Mouse (Mus musculus): ENCODE measurements around the gene Gm13305. TPM values are rescaled to one million over a fixed set of nuclear protein-coding genes. Genes with fewer than 3 reads are reported as not detected.
"Not testable (repeated sequence)": the region's sequence is repeated elsewhere in the genome, so short reads cannot be mapped to it uniquely, and the experiment has no call there.

Gene Gm13305
- not detected in 2 replicates for polyA plus RNA-seq (2015; fragmentation: Nextera tagmentation; extraction: Ambion mirVana)

DNA sequence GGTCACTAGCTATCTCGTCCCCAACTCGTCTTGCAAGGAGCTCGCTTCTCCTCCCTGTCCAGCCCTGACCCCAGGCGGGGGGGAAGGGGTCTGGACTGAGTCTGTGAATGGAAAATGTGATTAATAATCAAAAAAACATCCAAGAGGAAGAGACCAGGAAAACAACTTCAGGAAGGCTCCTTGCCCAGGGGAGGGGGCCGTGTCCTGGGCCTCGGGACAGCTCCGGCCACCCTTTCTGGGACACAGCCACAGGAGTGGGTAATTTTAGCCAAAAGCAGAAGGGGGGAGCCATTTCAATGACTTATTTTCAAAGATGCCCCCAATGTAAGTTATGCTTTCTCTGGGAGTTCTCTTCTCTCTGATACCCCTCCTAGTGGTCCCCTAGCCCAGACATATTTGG is at the start of gene Gm13305:
Gm13305 (minus strand) TSS at position 101 of the 400 bp plus-strand sequence.
- not testable (repeated sequence) for H3K9me3 ChIP-seq; H3K4me2 ChIP-seq; H3K9ac ChIP-seq; H3K4me3 ChIP-seq; H3K27ac ChIP-seq; H3K36me3 ChIP-seq (replicated peaks); H3K4me1 ChIP-seq; H3K27me3 ChIP-seq (replicated peaks); ATAC-seq (replicated peaks)
- WGBS: no CpG with 5 or more reads among the region's 7 CpGs

DNA sequence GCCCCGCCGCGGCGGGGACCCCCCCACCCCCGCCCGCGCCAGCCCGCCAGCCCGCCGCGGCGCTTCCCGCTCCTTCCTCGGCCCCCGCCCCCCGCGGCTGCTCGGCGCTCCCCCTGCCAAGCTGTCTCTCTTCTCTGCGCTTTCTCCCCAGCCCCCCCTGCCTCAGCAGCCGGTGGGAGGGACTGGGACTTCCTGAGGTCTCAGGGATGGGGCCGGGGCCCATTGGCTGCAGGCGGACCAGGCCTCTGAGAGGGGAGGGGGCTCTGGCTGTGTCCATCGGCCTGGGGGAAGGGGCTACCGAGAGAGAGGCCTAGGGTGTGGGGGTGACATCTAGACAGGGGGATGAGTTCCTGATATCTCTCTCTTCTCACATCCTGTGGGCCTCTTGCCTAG is 16.6 kb upstream of the Gm13305 start:
- not testable (repeated sequence) for H3K36me3 ChIP-seq (replicated peaks); H3K4me2 ChIP-seq; H3K4me3 ChIP-seq; H3K4me1 ChIP-seq; H3K27me3 ChIP-seq (replicated peaks); H3K27ac ChIP-seq; H3K9me3 ChIP-seq; H3K9ac ChIP-seq
- ATAC-seq (replicated peaks): peak; percentile 50; the same call in 1 of the 2 replicates
- whole genome bisulfite sequencing: no CpG with 5 or more reads among the region's 25 CpGs

DNA sequence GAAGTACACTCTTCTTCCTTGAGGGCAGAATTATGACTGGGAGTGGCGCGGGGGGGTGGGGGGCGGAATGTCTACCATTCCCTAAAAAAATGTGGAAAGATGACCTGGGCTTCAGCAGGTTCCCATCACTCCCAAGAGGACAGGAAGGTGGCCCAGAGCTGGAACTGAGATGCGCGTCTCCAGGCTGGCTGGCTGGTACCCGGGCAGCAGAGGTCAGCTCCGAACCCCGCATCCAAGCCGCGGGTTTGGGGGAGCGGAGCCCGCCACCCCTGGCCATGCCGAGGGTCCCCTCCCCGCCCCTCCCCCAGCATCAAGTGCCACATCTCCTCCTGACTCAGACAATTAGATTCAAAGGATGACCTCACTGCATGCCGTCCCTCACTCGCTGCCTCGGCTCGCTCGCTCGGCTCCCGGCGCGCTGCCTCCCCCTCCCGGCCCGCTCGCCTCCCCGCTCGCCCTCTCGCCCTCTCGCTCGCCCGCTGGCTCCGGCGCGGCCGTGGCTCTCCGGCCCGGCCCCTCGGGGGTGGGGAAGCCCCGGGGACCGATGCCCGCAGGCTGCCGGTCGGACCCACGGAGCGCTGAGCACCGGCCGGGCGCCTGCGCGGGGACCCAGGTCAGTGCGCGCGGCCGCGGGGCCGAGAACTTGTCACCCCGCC is 16.0 kb upstream of the Gm13305 start:
- not testable (repeated sequence) for H3K4me3 ChIP-seq; H3K4me1 ChIP-seq; H3K9me3 ChIP-seq; H3K4me2 ChIP-seq; H3K27ac ChIP-seq; H3K27me3 ChIP-seq (replicated peaks); H3K36me3 ChIP-seq (replicated peaks); H3K9ac ChIP-seq
- no CpG with 5 or more reads among the region's 58 CpGs for WGBS
- ATAC-seq (replicated peaks): peak; percentile 75; the same call in 1 of the 2 replicates

DNA sequence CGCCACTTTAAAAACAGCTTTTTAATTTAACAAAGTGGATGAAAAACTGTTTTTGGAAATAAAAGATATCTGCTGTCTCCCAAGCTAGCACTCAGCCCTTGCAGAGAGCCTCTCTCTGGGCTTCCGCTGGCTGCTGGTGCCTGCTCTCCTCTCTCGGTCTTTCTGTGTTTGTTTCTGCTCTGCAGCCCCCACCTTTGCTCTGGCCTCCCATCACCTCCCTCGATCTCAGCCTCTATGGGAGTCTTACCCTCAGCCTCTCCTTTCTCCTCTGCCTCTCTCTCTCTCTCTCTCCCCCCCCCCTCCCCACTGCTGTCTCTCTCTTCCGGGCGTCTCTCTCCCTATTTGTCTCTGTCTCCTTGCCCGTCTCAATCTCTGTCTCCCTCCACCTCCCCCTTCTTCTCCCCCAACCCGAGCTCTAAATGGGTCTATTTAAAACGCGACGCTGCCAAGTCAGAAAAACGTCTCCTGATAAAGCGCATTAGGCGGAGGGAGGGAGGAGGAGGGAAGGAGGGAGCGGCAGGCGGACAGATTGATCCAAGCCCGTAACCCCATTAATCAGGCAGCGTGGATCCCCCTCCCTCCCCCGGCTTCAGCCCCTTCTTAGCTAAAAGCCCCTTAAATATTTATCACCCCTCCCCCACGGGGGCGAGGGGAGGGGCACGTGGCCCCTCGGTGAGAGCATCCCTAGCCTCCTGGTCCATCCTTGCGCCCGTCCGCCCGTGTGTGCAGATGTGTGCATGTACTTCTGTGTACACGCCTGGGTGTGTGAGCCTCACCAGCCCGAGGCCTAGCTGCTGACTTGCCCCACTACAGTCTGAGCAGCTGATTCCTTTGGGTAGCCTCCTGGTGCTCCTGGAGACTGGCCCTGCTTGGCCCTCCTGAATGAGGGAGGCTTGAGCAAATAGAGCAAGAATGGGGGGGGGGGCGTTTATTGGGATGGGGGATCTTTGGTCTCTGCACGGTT is 15.1 kb upstream of the Gm13305 start:
- not testable (repeated sequence) for ATAC-seq (replicated peaks); H3K27ac ChIP-seq; H3K4me2 ChIP-seq; H3K4me3 ChIP-seq; H3K9me3 ChIP-seq; H3K4me1 ChIP-seq; H3K9ac ChIP-seq; H3K36me3 ChIP-seq (replicated peaks); H3K27me3 ChIP-seq (replicated peaks)
- no CpG with 5 or more reads among the region's 31 CpGs for WGBS

DNA sequence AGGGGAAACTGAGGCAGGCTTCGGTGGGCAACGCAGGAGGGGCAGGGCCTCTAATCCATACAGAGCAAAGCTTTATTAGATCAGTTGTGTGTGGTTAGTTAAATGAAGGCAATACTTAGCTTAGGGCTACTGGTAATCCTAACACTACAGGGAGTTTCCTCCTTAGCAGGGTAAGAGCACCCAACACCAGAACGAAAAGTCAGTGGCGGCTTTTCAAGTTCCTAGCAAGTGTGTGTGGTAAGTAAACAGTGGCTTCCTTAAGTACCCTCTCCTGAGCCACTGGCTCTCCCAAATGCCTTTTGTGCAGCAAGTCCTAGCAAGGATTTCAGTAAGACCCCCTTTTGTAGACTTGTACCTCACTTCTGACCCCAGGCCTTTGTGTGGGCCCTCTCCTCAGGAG is 9.8 kb upstream of the Gm13305 start:
- not testable (repeated sequence) for H3K9ac ChIP-seq; H3K4me1 ChIP-seq; H3K9me3 ChIP-seq; ATAC-seq (replicated peaks); H3K4me3 ChIP-seq; H3K4me2 ChIP-seq; H3K27me3 ChIP-seq (replicated peaks); H3K36me3 ChIP-seq (replicated peaks); H3K27ac ChIP-seq
- no CpG with 5 or more reads among the region's 4 CpGs for whole genome bisulfite sequencing

DNA sequence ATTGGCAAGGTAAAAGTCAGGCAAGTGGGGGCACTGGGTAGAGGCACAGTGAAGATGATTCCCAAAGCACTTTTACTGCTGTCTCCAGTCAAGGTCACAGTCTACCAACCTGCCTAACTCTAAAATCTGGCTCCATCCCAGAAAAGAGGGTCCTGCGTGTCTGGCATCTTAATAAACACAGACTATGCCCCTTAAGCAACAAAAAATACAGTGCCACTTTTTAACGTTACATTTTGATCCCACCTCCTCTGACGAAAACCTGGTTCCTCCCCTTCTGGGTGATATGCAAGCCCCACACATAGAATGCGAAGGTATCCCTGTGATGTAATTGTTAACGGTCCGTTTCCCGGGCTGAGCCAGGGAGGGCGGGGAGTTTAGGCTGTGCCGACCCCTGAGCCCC is 15.3 kb downstream of the Gm13305 start, which contains the start of gene Gm13306:
Gm13306 (plus strand) TSS at position 301 of the 400 bp plus-strand sequence.
- not testable (repeated sequence) for ATAC-seq (replicated peaks); H3K9ac ChIP-seq
- no CpG with 5 or more reads among the region's 9 CpGs for WGBS

DNA sequence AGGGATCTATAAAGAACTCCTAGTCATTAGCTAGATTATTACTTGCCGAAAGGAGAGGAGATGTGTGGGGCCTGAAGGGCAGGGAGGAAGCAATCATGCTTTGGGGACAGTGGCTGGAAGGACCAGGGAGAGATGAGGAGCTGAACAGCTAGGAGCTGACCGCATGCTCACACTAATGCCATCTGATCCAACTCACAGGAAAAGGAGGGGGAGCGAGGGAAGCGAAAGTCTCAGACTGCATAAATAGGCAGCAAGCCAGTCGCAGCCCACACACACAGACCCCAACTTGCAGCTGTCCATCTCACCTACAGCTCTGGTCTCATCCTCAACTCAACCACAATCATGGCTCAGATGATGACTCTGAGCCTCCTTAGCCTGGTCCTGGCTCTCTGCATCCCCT is 53.9 kb downstream of the Gm13305 start, which contains the start of gene Gm13304:
Gm13304 (plus strand) TSS at position 301 of the 400 bp plus-strand sequence.
- not testable (repeated sequence) for H3K27me3 ChIP-seq (replicated peaks); H3K4me1 ChIP-seq; H3K9me3 ChIP-seq; H3K27ac ChIP-seq; H3K4me3 ChIP-seq; H3K36me3 ChIP-seq (replicated peaks); ATAC-seq (replicated peaks); H3K4me2 ChIP-seq; H3K9ac ChIP-seq
- no CpG with 5 or more reads among the region's 5 CpGs for WGBS

More for the DNA sequence above, 15.3 kb downstream of the Gm13305 start, which contains the start of gene Gm13306:
- H3K4me1 ChIP-seq; H3K27ac ChIP-seq; H3K9me3 ChIP-seq; H3K27me3 ChIP-seq (replicated peaks); H3K36me3 ChIP-seq (replicated peaks); H3K4me2 ChIP-seq; H3K4me3 ChIP-seq: not testable (repeated sequence)

Other genes with a start within 250 kb of the Gm13305 start
- 12.8 and 13.7 TPM in 2 replicates for gene Gm20878, start 227.0 kb downstream of the Gm13305 start, polyA plus RNA-seq (2015; fragmentation: Nextera tagmentation; extraction: Ambion mirVana)
- gene Fam205a4, start 202.5 kb downstream of the Gm13305 start, polyA plus RNA-seq (2015; fragmentation: Nextera tagmentation; extraction: Ambion mirVana): 1.7 and 1.8 TPM in 2 replicates
- gene Gm21093, start 133.9 kb downstream of the Gm13305 start, polyA plus RNA-seq (2015; fragmentation: Nextera tagmentation; extraction: Ambion mirVana): 0.72 and 1.2 TPM in 2 replicates
- not detected in 2 replicates for gene Gm3893, start 77.4 kb downstream of the Gm13305 start, polyA plus RNA-seq (2015; fragmentation: Nextera tagmentation; extraction: Ambion mirVana)
- gene Gm13304, start 53.8 kb downstream of the Gm13305 start, polyA plus RNA-seq (2015; fragmentation: Nextera tagmentation; extraction: Ambion mirVana): not detected in 2 replicates
- 2.0 and 2.1 TPM in 2 replicates for gene Gm13306, start 15.2 kb downstream of the Gm13305 start, polyA plus RNA-seq (2015; fragmentation: Nextera tagmentation; extraction: Ambion mirVana)
- not detected in 2 replicates for gene Gm10600, start 72.0 kb upstream of the Gm13305 start, polyA plus RNA-seq (2015; fragmentation: Nextera tagmentation; extraction: Ambion mirVana)
- not detected in 2 replicates for gene Ccl21b, start 87.2 kb upstream of the Gm13305 start, polyA plus RNA-seq (2015; fragmentation: Nextera tagmentation; extraction: Ambion mirVana)
- not detected in 2 replicates for gene Gm21953, start 125.7 kb upstream of the Gm13305 start, polyA plus RNA-seq (2015; fragmentation: Nextera tagmentation; extraction: Ambion mirVana)
- not detected in 2 replicates for gene Fam205a3, start 149.7 kb upstream of the Gm13305 start, polyA plus RNA-seq (2015; fragmentation: Nextera tagmentation; extraction: Ambion mirVana)